Mouse (Mus musculus) forebrain, embryonic 14.5 days (tissue): ENCODE measurements around the gene Exd1. TPM values are rescaled to one million over a fixed set of nuclear protein-coding genes. Genes with fewer than 3 reads are reported as not detected.
"Not testable (repeated sequence)": the region's sequence is repeated elsewhere in the genome, so short reads cannot be mapped to it uniquely, and the experiment has no call there.

ENCODE experiments used
- ATAC-seq: fragments of 200-750 bp; cut with Nextera tagmentation; 2 replicates; pipeline ENCODE4 v1.8.0; 2017; ENCODE audit warnings: mild to moderate bottlenecking, moderate library complexity
- DNase-seq: peaks from one replicate; pipeline ENCODE4 v3.0.0-alpha.2; 2015; ENCODE audit warnings: low spot score
- H3K27ac ChIP-seq: fragments of 300-500 bp; sonication (generic); 2 replicates; pipeline ENCODE4 v1.5.1; 2014; ENCODE audit warnings: low read depth, mild to moderate bottlenecking, control low read depth, low read length, moderate library complexity
- H3K27me3 ChIP-seq: fragments of 300-500 bp; sonication (generic); replicated peaks from 2 replicates; pipeline ENCODE4 v1.6.1; 2014; ENCODE audit warnings: low read length, control low read depth, mixed read lengths; ENCODE audit not compliant: control insufficient read depth, insufficient read depth
- H3K36me3 ChIP-seq: fragments of 300-500 bp; sonication (generic); 2 replicates; pipeline ENCODE4 v1.6.1; 2014; ENCODE audit warnings: low read length, control low read depth; ENCODE audit not compliant: control insufficient read depth, insufficient read depth
- H3K4me1 ChIP-seq: fragments of 300-500 bp; sonication (generic); 2 replicates; pipeline ENCODE4 v1.6.1; 2014; ENCODE audit warnings: antibody characterized with exemption, low read length, control low read depth; ENCODE audit not compliant: control insufficient read depth, insufficient read depth
- H3K4me2 ChIP-seq: fragments of 300-500 bp; sonication (generic); 2 replicates; pipeline ENCODE4 v1.6.1; 2014; ENCODE audit warnings: mild to moderate bottlenecking, control low read depth, low read length
- H3K4me3 ChIP-seq: fragments of 300-500 bp; sonication (generic); 2 replicates; pipeline ENCODE4 v1.5.1; 2014; ENCODE audit warnings: low read depth, low read length, control low read depth
- H3K9ac ChIP-seq: fragments of 300-500 bp; sonication (generic); 2 replicates; pipeline ENCODE4 v1.6.1; 2014; ENCODE audit warnings: mild to moderate bottlenecking, low read length, control low read depth, moderate library complexity
- H3K9me3 ChIP-seq: fragments of 300-500 bp; sonication (generic); replicated peaks from 2 replicates; pipeline ENCODE4 v1.6.1; 2016; ENCODE audit warnings: low read length, control low read depth, mixed read lengths; ENCODE audit not compliant: control insufficient read depth
- WGBS: fragments of 180-500 bp; shearing (Covaris S2); extraction: QIAGEN DNeasy Blood & Tissue Kit; methylation state at CpG from one replicate; pipeline ENCODE4 v1.1.7; 2014; 5-methylcytosine and 5-hydroxymethylcytosine counted together
- polyA plus RNA-seq: library from polyadenylated mRNA; unstranded; fragments of >200 nt; fragmentation: Nextera tagmentation; extraction: Ambion mirVana; gene quantifications from 2 replicates; pipeline ENCODE4 v1.2.1, GENCODE M21; 2014

The Exd1 gene
- polyA plus RNA-seq, 1 experiment from 2014 or later: 0.29 TPM

- 64% methylated on average over 5 of the region's 5 CpGs for WGBS
- no peak overlapping the region for H3K27ac ChIP-seq
- no peaks in the 10 kb centered on the region for H3K27me3 ChIP-seq
- H3K9ac ChIP-seq: no peak overlapping the region
- DNase-seq: no peak
- H3K4me2 ChIP-seq: no peak overlapping the region
- no peaks in the 10 kb centered on the region for H3K9me3 ChIP-seq
- no peaks in the 10 kb centered on the region for H3K36me3 ChIP-seq
- no peak for ATAC-seq
- H3K4me1 ChIP-seq: no peaks in the 10 kb centered on the region
- H3K4me3 ChIP-seq: no peak overlapping the region
Observed at GRCm38 (mm10) chr2:119516811-119517210, 30.6 kb downstream of the Exd1 start.

- Histone ChIP-seq H3K4me2 (no peak overlapping the region), H3K4me1 (no peaks in the 10 kb centered on the region), H3K36me3 (no peaks in the 10 kb centered on the region), H3K27ac (no peak overlapping the region), H3K9ac (no peak overlapping the region), H3K9me3 (no peaks in the 10 kb centered on the region), H3K27me3 (no peaks in the 10 kb centered on the region), H3K4me3 (no peak overlapping the region)
- 84% methylated on average over 3 of the region's 3 CpGs for WGBS
- no peak for ATAC-seq
- no peak for DNase-seq
Observed at GRCm38 (mm10) chr2:119514026-119514522, 33.4 kb downstream of the Exd1 start.

- no peaks in the 10 kb centered on the region for H3K36me3 ChIP-seq
- H3K4me1 ChIP-seq: no peaks in the 10 kb centered on the region
- WGBS: 84% methylated on average over 3 of the region's 3 CpGs
- no peaks in the 10 kb centered on the region for H3K27me3 ChIP-seq
- H3K4me3 ChIP-seq: no peak overlapping the region
- ATAC-seq (no peak), DNase-seq (no peak)
- H3K9me3 ChIP-seq: no peaks in the 10 kb centered on the region
- H3K27ac ChIP-seq: no peak overlapping the region
- no peak overlapping the region for H3K9ac ChIP-seq
- H3K4me2 ChIP-seq: no peak overlapping the region
Observed at GRCm38 (mm10) chr2:119512292-119512691, 35.1 kb downstream of the Exd1 start.

DNA sequence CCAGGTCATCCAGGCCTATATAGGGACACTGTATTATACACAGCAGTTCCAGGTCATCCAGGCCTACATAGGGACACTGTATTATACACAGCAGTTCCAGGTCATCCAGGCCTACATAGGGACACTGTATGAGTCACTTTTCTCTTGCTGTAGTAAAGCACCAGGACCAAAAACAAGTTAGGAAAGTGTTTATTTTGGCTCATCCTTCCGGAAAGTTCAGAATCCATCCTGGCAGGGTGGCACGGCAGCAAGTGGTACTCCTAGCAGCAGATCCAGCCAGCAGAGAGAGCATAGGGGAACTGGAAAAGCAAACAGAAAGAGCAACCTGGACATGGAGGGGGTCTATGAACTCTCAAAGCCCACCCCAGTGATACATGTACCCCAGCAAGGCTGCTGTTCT lies 36.6 kb downstream of the Exd1 start:
- WGBS: 85% methylated on average over 2 of the region's 2 CpGs
- no peak for ATAC-seq
- no peak for DNase-seq
- Histone ChIP-seq H3K4me1 (no peaks in the 10 kb centered on the region), H3K27me3 (no peaks in the 10 kb centered on the region), H3K4me3 (no peak overlapping the region), H3K9me3 (no peaks in the 10 kb centered on the region), H3K4me2 (no peak overlapping the region), H3K9ac (no peak overlapping the region), H3K27ac (no peak overlapping the region), H3K36me3 (no peaks in the 10 kb centered on the region)

GRCm38 (mm10) chr2:119508518-119508917 lies 38.9 kb downstream of the Exd1 start:
- WGBS: 73% methylated on average over 7 of the region's 7 CpGs
- not testable (repeated sequence) for H3K9me3 ChIP-seq, H3K27me3 ChIP-seq, H3K4me2 ChIP-seq, H3K4me3 ChIP-seq, ATAC-seq, H3K9ac ChIP-seq, DNase-seq, H3K4me1 ChIP-seq, H3K36me3 ChIP-seq, H3K27ac ChIP-seq

DNA sequence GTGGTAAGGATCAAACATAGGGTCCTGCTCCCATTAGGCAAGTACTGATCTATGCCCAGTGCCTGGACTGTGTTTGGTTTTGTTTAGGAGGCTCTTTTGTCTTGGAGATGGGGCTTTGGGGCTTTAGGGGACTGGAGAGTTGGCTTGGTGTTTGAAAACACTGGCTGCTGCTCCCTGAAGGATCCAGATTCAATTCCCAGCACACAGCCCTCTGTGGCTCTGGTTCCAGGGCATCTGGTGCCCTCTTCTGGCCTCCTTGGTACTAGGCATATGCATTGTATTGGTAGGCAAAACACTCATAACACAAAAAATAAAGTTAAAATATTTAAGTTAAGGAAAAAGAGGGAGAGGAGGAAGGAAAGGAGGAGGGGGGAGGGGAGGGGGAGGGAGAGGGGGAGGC lies 40.3 kb downstream of the Exd1 start:
- Histone ChIP-seq H3K36me3 (no peaks in the 10 kb centered on the region), H3K27ac (no peak overlapping the region), H3K9me3 (no peaks in the 10 kb centered on the region), H3K4me1 (no peaks in the 10 kb centered on the region), H3K4me2 (no peak overlapping the region), H3K27me3 (no peaks in the 10 kb centered on the region), H3K9ac (no peak overlapping the region), H3K4me3 (no peak overlapping the region)
- no peak for DNase-seq
- no peak for ATAC-seq

- H3K9me3 ChIP-seq: no peaks in the 10 kb centered on the region
- no peak overlapping the region for H3K27ac ChIP-seq
- ATAC-seq (no peak), DNase-seq (no peak)
- no peak overlapping the region for H3K9ac ChIP-seq
- WGBS: 83% methylated on average over 2 of the region's 2 CpGs
- no peak overlapping the region for H3K4me2 ChIP-seq
- H3K4me1 ChIP-seq: no peaks in the 10 kb centered on the region
- H3K27me3 ChIP-seq: no peaks in the 10 kb centered on the region
- H3K4me3 ChIP-seq: no peak overlapping the region
- H3K36me3 ChIP-seq: no peaks in the 10 kb centered on the region
Observed at GRCm38 (mm10) chr2:119500965-119501652, 46.3 kb downstream of the Exd1 start.

- Histone ChIP-seq H3K9ac (no peak overlapping the region), H3K27me3 (no peaks in the 10 kb centered on the region), H3K4me1 (no peaks in the 10 kb centered on the region), H3K27ac (no peak overlapping the region), H3K4me3 (no peak overlapping the region), H3K36me3 (no peaks in the 10 kb centered on the region), H3K9me3 (no peaks in the 10 kb centered on the region), H3K4me2 (no peak overlapping the region)
- DNase-seq (no peak), ATAC-seq (no peak)
- 88% methylated on average over 2 of the region's 2 CpGs for WGBS
Observed at GRCm38 (mm10) chr2:119498859-119499258, 48.6 kb downstream of the Exd1 start.

DNA sequence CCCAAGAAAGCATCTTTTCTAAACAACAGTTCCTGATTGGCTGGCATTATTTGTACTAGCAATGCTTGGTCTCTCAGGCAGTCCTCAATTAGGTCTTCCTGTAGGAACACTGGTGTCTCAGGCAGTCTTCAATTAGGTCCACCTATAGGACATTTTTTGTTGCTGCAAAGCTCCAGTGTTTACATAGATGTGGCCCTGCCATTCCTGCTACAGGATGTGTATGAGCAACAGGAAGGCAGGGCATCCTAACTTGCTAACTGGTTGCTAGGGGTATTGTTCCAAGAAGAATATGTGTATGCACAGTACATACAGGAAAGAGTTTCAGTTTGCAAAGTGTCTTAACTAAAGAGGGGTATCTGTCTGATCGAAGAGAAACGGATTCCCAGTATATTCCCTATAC lies 51.3 kb downstream of the Exd1 start:
- H3K4me2 ChIP-seq: no peak overlapping the region

More for the DNA sequence above, 51.3 kb downstream of the Exd1 start:
- WGBS: 93% methylated on average over 2 of the region's 2 CpGs
- H3K9me3 ChIP-seq: no peaks in the 10 kb centered on the region
- ATAC-seq: no peak
- H3K27ac ChIP-seq: no peak overlapping the region
- no peaks in the 10 kb centered on the region for H3K4me1 ChIP-seq
- H3K27me3 ChIP-seq: no peaks in the 10 kb centered on the region
- H3K36me3 ChIP-seq: no peaks in the 10 kb centered on the region
- no peak for DNase-seq
- no peak overlapping the region for H3K9ac ChIP-seq
- no peak overlapping the region for H3K4me3 ChIP-seq
